Mouse (Mus musculus) lung, postnatal 36 days (tissue): ENCODE measurements around the gene Mptx1.
"Not testable (repeated sequence)": the region's sequence is repeated elsewhere in the genome, so short reads cannot be mapped to it uniquely, and the experiment has no call there.

Source experiments
- DNase-seq: peaks from one replicate; pipeline ENCODE4 v3.0.0; 2022; ENCODE audit warnings: mixed read lengths

The Mptx1 gene

GRCm38 (mm10) chr1:174330218-174330617 is at the start of gene Mptx1:
Gene Mptx1, plus strand, starts transcription at chr1:174330518.
- DNase-seq, result no peak

- no peak for DNase-seq
Observed at GRCm38 (mm10) chr1:174303162-174303561, 27.2 kb upstream of the Mptx1 start.

- DNase-seq, result no peak
Observed at GRCm38 (mm10) chr1:174317308-174317707, 13.0 kb upstream of the Mptx1 start.

GRCm38 (mm10) chr1:174353636-174354035 is 23.3 kb downstream of the Mptx1 start:
- not testable (repeated sequence) for DNase-seq

DNA sequence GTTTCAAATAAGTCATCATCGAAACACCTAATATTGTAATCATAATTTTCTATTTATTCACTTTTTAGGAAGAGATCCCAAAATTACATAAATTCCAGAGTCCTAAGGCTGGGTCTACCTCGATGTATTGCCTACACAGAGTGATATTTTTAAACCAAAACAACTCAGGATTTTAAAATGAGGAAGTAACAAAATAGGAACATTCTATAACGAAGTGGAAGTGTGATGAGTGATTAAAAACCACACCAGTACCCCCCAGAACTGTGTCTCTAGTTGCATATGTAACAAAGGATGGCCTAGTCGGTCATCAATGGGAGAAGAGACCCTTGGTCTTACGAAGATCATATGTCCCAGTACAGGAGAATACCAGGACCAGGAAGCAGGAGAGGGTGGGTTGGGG is 24.3 kb downstream of the Mptx1 start:
- DNase-seq, result no peak

DNA sequence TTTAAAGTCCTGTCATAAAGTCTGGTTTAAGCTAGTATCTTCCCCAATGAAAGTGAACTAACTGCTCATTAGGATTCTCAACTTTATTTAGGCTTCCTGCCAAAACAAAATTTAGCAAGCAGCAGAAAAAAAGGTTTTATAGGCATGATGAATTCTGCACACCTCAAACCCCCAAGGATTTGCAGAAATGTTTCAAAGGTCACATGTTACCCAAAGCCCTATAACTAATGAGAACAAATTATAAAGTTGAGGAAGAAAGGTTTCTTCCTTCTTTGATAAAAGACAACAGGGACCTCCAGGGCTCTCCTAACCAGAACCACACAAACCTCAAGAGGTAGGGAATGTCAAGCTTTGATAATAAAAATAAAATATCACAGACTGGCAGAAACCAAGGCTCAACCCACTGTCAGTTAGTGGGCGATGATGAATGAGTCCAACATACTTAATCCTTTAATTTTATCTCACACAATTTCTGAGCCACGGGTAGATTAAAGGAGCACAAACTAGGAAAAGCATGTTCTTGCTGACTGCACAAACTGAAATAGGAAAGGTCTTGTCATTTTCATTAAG is 34.6 kb downstream of the Mptx1 start, which contains the start of gene Olfr417:
TSS of gene Olfr417 (plus strand) at position 241 of the 570 bp plus-strand sequence.
- no peak for DNase-seq

- no peak for DNase-seq
Observed at GRCm38 (mm10) chr1:174373799-174374198, 43.5 kb downstream of the Mptx1 start.
